Mouse (Mus musculus) spleen, postnatal 0 days (tissue): Measurements from ENCODE around the gene Pxdc1. TPM values are rescaled to one million over a fixed set of nuclear protein-coding genes. Genes with fewer than 3 reads are reported as not detected.

ENCODE experiments used
- polyA plus RNA-seq: library from polyadenylated mRNA; unstranded; fragments of >200 nt; fragmentation: Nextera tagmentation; extraction: Ambion mirVana; gene quantifications from 2 replicates; pipeline ENCODE4 v1.2.1, GENCODE M21; 2015

Gene Pxdc1
- polyA plus RNA-seq = 4.8 and 5.6 TPM in 2 replicates

DNA sequence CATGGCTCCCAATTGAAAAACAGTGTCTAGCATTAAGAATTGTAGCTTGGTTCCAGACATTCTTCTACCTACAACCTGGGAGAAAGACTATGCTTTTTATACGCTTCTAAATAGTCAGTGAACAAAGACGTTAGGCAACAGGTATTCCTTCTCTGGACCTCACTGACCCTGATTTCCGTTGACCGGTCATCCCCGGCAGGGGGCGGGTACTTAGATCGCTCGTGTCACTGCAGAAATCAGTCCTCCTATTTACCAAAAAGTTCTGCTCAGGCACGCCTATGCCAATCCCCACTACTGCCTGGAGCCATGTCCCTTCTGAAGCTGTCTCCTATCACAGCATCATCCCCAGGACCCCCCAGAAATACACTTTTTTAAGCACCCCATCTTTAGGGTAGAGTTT is at the start of gene Pxdc1:
Gene Pxdc1, minus strand, starts transcription at position 96 of the 400 bp plus-strand sequence.

Other genes starting within 250 kb of the Pxdc1 start
- gene Fam50b, start 81.4 kb upstream of the Pxdc1 start, polyA plus RNA-seq = not detected in 2 replicates
- 66.0 and 67.7 TPM in 2 replicates for gene Prpf4b, start 221.8 kb upstream of the Pxdc1 start, polyA plus RNA-seq